Mouse (Mus musculus) E14TG2a.4 (cell line): ENCODE data around the gene Zbtb20.

Experiments used
- CTCF ChIP-seq: conservative IDR thresholded peaks from 2 replicates; pipeline ENCODE4 v1.5.1; 2014; ENCODE audit warnings: low read length
- NANOG ChIP-seq: IDR thresholded peaks from 2 replicates; pipeline ENCODE4 v1.6.1; 2014; ENCODE audit warnings: borderline replicate concordance, low read length, mixed read lengths

DNA sequence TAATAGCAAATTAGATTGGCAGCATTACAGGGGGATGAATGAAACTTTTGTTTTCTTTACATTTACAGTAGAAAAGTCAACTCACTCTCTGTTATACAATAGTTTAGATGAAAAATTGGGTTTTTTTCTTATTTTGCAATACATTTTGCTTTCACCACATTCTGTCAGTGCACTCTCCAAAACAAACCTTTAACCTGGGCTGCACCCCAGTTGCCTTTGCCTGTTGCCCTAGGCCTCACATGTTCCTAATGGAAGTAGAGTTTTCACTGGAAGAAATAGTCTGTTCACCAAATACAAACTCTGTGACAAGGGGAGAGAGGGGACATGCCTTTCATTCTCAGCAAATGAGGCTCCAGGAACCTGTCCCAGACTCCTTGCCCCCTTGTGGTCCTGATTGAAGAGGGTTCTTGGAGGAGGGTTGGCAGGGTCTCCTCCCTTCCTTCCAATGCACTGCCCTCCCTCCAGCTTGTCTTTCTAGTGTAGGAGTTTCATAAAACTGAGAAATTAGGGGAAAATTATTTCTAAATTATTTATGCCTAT lies 466.3 kb downstream of the Zbtb20 start:
- no peak for TF ChIP-seq CTCF
- no peak for TF ChIP-seq NANOG
